Mouse (Mus musculus) kidney, postnatal 14 days (tissue): ENCODE data around the gene Fam45a.
"Not testable (repeated sequence)": the region's sequence is repeated elsewhere in the genome, so short reads cannot be mapped to it uniquely, and the experiment has no call there.

Source experiments
- DNase-seq: peaks from one replicate; pipeline ENCODE4 v3.0.0; 2022; ENCODE audit warnings: mixed read lengths

Gene Fam45a

GRCm38 (mm10) chr19:60860868-60861700 is 49.7 kb downstream of the Fam45a start, which contains the start of gene Sfxn4:
Sfxn4 (minus strand) TSS chr19:60861479.
- DNase-seq: peak; percentile 94

- not testable (repeated sequence) for DNase-seq
Observed at GRCm38 (mm10) chr19:60866169-60866568, 54.8 kb downstream of the Fam45a start.

GRCm38 (mm10) chr19:60870489-60870888 is 59.1 kb downstream of the Fam45a start:
- DNase-seq: no peak

- DNase-seq: no peak
Observed at GRCm38 (mm10) chr19:60871366-60871765, 60.0 kb downstream of the Fam45a start.

GRCm38 (mm10) chr19:60872272-60872671 is 60.9 kb downstream of the Fam45a start:
- DNase-seq: no peak

- peak; percentile 22 for DNase-seq
Observed at GRCm38 (mm10) chr19:60873501-60873900, 62.1 kb downstream of the Fam45a start.

GRCm38 (mm10) chr19:60874064-60874694 is 62.8 kb downstream of the Fam45a start, which contains the start of gene Prdx3:
Prdx3 (minus strand) TSS chr19:60874556.
- DNase-seq: peak; percentile 98

GRCm38 (mm10) chr19:60883129-60883528 is 71.7 kb downstream of the Fam45a start:
- peak; percentile 69 for DNase-seq
